Mouse (Mus musculus) central nervous system, embryonic 14 days (tissue): ENCODE data around the gene Pard6a. TPM values are rescaled to one million over a fixed set of nuclear protein-coding genes. Genes with fewer than 3 reads are reported as not detected.

Experiments used
- polyA plus RNA-seq: library from polyadenylated mRNA; depleted of rRNA; stranded (reverse); fragments of >200 nt; gene quantifications from 2 replicates; pipeline ENCODE4 v1.2.3, GENCODE M21; 2012; rRNA removed

Pard6a gene
- 39.2 and 42.0 TPM in 2 replicates for polyA plus RNA-seq

DNA sequence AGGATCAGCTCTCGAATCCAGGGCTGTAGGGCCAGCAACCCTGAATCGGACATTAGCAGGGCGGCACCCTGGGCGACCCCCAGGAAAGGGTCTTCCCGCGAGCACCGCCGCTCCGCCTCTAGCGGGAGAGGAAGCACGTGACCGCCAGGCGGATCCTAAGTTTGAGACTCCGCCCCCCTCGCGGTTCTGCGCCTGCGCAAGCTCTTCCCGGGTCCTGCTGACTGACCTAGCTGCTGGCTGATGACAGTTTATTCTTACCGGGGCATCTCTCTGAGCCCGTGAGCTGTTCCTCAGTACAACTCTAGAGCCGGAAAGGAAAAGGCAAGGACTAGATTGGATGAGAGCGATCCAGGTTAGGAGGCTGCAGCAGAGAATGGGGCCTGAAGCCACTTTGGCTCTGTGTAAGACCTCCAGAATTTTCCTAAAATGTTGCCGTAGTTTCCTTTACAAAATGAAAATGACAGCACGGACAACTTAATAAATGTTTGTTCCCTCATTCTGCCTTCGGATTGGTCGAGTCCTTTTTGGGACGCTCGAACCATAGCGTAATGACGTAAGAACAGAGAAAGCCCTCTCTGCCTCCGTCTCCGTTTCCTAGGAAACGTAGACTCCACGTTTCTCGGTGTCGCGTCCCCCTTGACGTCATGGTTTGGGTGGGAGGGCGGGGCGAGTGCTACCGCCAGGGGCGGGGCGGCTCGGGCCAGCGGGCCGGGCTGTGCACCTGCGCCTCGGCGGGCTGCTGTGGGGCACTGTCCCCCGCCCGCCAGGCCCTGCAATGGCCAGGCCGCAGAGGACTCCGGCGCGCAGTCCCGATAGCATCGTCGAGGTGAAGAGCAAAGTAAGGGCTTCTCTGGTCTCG, at the start of gene Pard6a, which contains the start of gene Acd:
TSS of gene Pard6a (plus strand) at position 183 of the 859 bp plus-strand sequence.
TSS of gene Acd (minus strand) at position 137 of the 859 bp plus-strand sequence.

DNA sequence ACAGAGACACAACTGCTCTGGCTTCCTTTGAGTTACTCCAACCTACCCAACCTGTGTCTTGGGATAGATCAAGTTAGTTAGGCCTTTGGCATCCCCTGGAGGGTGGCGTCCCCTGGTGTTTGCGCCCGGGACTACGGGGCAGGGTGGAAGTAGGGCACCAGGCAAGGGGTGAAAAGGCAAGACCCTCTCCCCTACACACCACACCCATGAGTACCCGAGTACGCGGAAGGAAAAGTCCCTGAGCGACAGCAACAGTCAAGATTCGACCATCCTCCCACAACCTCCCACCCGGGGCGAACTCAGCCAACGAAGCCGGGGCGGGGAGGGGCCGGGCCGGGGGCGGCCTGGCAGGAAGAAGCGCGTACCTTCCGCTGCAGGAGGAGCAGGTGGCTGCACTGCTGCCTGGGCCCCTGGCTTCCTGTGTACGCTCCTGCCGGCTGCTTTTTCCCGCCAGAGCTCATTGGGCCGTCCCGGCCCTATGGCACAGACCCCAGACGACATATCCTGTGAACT, 15.1 kb upstream of the Pard6a start, which contains the start of gene Carmil2:
TSS of gene Carmil2 (plus strand) at position 479 of the 513 bp plus-strand sequence.

DNA sequence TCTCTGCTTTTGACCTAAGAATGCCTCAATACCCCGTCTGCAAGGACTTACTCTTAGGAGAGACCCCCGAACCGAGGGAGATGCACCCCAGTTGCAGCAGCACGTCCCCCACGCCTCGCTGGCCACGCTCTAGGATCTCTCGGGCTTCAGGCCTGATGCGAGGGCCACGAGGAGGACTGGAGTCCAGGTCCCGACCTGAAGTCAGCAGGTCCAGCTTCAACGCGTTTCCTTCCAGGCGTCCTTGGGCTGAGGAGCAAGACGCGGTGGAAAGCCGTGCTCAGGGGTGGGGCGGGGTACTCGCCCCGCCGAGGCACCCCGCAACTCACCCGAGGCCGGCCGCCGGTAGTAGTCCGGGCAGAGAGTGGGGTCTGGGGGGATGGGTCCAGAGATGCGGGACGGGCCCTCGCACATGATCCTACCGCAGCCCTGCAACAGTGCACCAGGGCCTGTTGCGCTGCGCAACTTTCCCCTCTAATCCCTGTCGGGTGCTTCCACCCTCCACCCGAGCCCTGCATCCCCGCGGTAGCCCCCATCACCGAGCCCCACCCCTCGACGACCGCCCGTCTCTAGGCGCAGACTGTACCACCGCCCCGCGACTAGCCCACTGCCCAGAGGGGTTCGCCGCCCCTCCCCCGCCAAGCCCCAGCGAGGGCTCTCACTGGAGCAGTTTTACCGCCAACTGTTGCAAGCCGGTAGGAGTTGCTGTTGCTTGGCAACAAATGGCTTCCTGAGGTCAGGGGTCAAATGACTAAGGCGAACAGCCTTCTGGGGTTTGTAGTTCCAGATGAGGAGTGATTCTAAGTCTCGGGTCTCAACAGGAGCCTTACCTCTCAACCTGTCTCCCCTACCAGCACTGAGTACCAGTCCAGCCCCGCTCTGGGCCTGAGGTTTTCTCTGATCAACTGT, 6.8 kb downstream of the Pard6a start, which contains the start of the genes 4933405L10Rik and Enkd1:
TSS of gene 4933405L10Rik (plus strand) at position 158 of the 906 bp plus-strand sequence.
TSS of gene Enkd1 (minus strand) at position 713 of the 906 bp plus-strand sequence.

Other genes starting within 250 kb of the Pard6a start
- 75.6 and 110 TPM in 2 replicates for gene Tppp3, start 229.6 kb upstream of the Pard6a start, polyA plus RNA-seq
- 40.0 and 48.8 TPM in 2 replicates for gene Zdhhc1, start 204.2 kb upstream of the Pard6a start, polyA plus RNA-seq
- 5.6 and 7.0 TPM in 2 replicates for gene Hsd11b2, start 182.4 kb upstream of the Pard6a start, polyA plus RNA-seq
- gene Atp6v0d1, start 135.1 kb upstream of the Pard6a start, polyA plus RNA-seq, result 195 and 196 TPM in 2 replicates
- gene Ripor1, start 95.9 kb upstream of the Pard6a start, polyA plus RNA-seq, result 26.2 and 29.3 TPM in 2 replicates
- 52.0 and 56.2 TPM in 2 replicates for gene Ctcf, start 64.6 kb upstream of the Pard6a start, polyA plus RNA-seq
- gene Agrp, start 63.8 kb upstream of the Pard6a start, polyA plus RNA-seq, result 0.29 and 0.39 TPM in 2 replicates
- gene Carmil2, start 14.9 kb upstream of the Pard6a start, polyA plus RNA-seq, result 14.9 and 17.0 TPM in 2 replicates
- 63.0 and 63.9 TPM in 2 replicates for gene Acd, start within 50 bp of the Pard6a start, polyA plus RNA-seq
- 0.07 and 0.14 TPM in 2 replicates for gene 4933405L10Rik, start 6.5 kb downstream of the Pard6a start, polyA plus RNA-seq
- gene Enkd1, start 7.1 kb downstream of the Pard6a start, polyA plus RNA-seq, result 30.9 and 31.2 TPM in 2 replicates
- 51.1 and 52.5 TPM in 2 replicates for gene Gfod2, start 57.5 kb downstream of the Pard6a start, polyA plus RNA-seq
- 33.4 and 35.4 TPM in 2 replicates for gene Ranbp10, start 126.2 kb downstream of the Pard6a start, polyA plus RNA-seq
- 0.51 and 0.74 TPM in 2 replicates for gene Tsnaxip1, start 126.6 kb downstream of the Pard6a start, polyA plus RNA-seq
- 101 and 102 TPM in 2 replicates for gene Cenpt, start 152.1 kb downstream of the Pard6a start, polyA plus RNA-seq
- 59.7 and 67.0 TPM in 2 replicates for gene Thap11, start 154.0 kb downstream of the Pard6a start, polyA plus RNA-seq
- gene Nutf2, start 159.4 kb downstream of the Pard6a start, polyA plus RNA-seq, result 236 and 293 TPM in 2 replicates
- 76.2 and 83.8 TPM in 2 replicates for gene Edc4, start 179.7 kb downstream of the Pard6a start, polyA plus RNA-seq
- gene Nrn1l, start 192.4 kb downstream of the Pard6a start, polyA plus RNA-seq, result 1.2 and 1.3 TPM in 2 replicates
- 19.6 and 25.0 TPM in 2 replicates for gene Pskh1, start 199.3 kb downstream of the Pard6a start, polyA plus RNA-seq
- 6.8 and 7.4 TPM in 2 replicates for gene Ctrl, start 232.7 kb downstream of the Pard6a start, polyA plus RNA-seq
- gene Psmb10, start 237.3 kb downstream of the Pard6a start, polyA plus RNA-seq, result 47.3 and 56.2 TPM in 2 replicates
- gene Lcat, start 242.2 kb downstream of the Pard6a start, polyA plus RNA-seq, result 2.5 and 4.5 TPM in 2 replicates